Mouse (Mus musculus): Measurements from ENCODE around the gene Nol4l. TPM values are rescaled to one million over a fixed set of nuclear protein-coding genes. Genes with fewer than 3 reads are reported as not detected.
A peak's percentile ranks its signal among the peaks of the same experiment; 100 is the strongest.

The Nol4l gene
- polyA plus RNA-seq, 1 experiment from 2014 or later = 11.5 TPM

GRCm38 (mm10) chr2:153447719-153448118 lies 82.1 kb downstream of the Nol4l start:
- Histone ChIP-seq H3K27me3 (ENCODE audit: control insufficient read depth, insufficient read depth, low read length) (no peaks in the 10 kb centered on the region), H3K4me3 (replicated peaks; ENCODE audit: low read length) (no peak overlapping the region), H3K27ac (ENCODE audit: low read length) (no peak overlapping the region), H3K4me2 (ENCODE audit: low read depth, low read length) (no peak overlapping the region), H3K4me1 (ENCODE audit: control insufficient read depth, insufficient read depth, low read length) (peaks cover 6% of the 10 kb centered on the region; the same call in 1 of the 2 replicates), H3K9me3 (replicated peaks; ENCODE audit: control insufficient read depth, low read length) (no peaks in the 10 kb centered on the region), H3K9ac (ENCODE audit: low read length) (no peak overlapping the region), H3K36me3 (ENCODE audit: control insufficient read depth, insufficient read depth, low read length) (no peaks in the 10 kb centered on the region)
- 66% methylated on average over 3 of the region's 3 CpGs for WGBS
- no peak for ATAC-seq (ENCODE audit: insufficient read depth, low FRiP score)

DNA sequence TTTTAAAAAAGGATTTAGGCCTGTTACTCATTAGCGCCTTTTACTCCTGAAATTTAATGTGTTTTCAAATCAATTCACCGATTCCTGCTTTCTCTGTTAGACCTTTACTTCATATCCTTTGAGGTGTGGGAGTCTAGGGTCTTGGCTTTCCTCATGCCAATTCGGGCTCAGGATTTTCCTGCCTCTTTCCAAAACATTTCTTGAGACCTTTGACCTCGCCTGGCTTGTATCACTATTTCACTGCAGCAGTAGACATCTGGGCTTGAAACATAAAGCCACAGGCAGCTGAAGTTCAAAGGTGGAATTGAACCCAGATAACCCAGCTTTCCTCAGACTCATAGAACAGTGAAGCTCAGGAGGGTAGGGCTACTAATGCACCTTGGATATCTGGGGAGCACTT lies 83.3 kb downstream of the Nol4l start:
- Histone ChIP-seq H3K27ac (ENCODE audit: low read length) (no peak overlapping the region), H3K36me3 (ENCODE audit: control insufficient read depth, insufficient read depth, low read length) (no peaks in the 10 kb centered on the region), H3K27me3 (ENCODE audit: control insufficient read depth, insufficient read depth, low read length) (no peaks in the 10 kb centered on the region), H3K9ac (ENCODE audit: low read length) (no peak overlapping the region), H3K9me3 (replicated peaks; ENCODE audit: control insufficient read depth, low read length) (no peaks in the 10 kb centered on the region), H3K4me2 (ENCODE audit: low read depth, low read length) (peak overlapping the region; percentile 100), H3K4me1 (ENCODE audit: control insufficient read depth, insufficient read depth, low read length) (peaks cover 18% of the 10 kb centered on the region), H3K4me3 (replicated peaks; ENCODE audit: low read length) (no peak overlapping the region)
- no peak for ATAC-seq (ENCODE audit: insufficient read depth, low FRiP score)
- WGBS = 18% methylated on average over 4 of the region's 4 CpGs

GRCm38 (mm10) chr2:153446017-153446408 lies 83.8 kb downstream of the Nol4l start:
- peak overlapping the region; percentile 100 for H3K4me2 ChIP-seq (ENCODE audit: low read depth, low read length)
- no peaks in the 10 kb centered on the region for H3K27me3 ChIP-seq (ENCODE audit: control insufficient read depth, insufficient read depth, low read length)
- ATAC-seq (ENCODE audit: insufficient read depth, low FRiP score) = no peak
- H3K27ac ChIP-seq (ENCODE audit: low read length) = peak overlapping the region; percentile 92
- peak overlapping the region; percentile 95 for H3K4me3 ChIP-seq (replicated peaks; ENCODE audit: low read length)
- peaks cover 23% of the 10 kb centered on the region for H3K4me1 ChIP-seq (ENCODE audit: control insufficient read depth, insufficient read depth, low read length)
- no peaks in the 10 kb centered on the region for H3K36me3 ChIP-seq (ENCODE audit: control insufficient read depth, insufficient read depth, low read length)
- H3K9ac ChIP-seq (ENCODE audit: low read length) = peak overlapping the region; percentile 90
- H3K9me3 ChIP-seq (replicated peaks; ENCODE audit: control insufficient read depth, low read length) = no peaks in the 10 kb centered on the region
- WGBS = under 1% methylated on average over 8 of the region's 8 CpGs

DNA sequence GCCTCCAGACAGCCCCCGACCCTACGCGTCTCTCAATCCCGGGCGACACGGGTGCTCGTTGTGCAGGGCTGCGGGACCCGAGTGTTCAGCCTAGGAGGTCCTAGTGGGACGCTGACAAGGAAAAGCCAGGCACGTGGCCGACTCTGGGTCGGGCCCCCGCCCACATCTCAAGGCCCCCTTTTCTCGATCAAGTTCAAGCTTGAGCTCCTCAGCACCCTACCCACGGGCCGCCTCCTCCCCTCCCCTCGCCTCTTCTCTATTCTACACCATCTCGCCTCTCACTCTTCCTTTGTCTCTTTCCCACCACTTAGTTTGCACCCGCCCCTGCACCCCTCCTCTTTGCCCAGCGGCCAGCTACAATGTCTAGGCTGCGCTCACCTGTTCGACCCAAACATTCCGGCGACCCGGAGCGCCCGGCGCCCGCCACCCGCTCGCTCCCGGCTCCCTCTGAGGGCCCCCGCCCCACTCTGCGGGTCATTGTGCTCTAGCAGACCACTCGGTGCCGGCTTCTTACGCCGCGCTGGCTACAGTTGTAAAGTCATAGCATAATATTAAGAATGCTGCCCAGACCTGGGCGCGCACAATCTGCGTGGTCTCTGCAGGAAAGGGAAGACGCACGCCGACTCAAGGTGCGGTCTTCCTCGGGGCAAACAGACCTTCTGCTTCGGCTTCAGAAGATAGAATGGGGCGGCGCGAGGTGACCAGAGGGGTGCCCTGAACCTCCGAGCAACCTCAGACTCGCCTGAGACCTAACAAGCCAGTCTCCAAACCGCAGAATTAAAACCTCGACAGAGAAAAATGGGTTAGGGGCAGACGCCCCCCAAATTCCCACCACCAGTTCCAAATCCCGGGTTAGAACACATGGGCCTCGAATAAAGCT lies 84.4 kb downstream of the Nol4l start:
- Histone ChIP-seq H3K27ac (ENCODE audit: low read length) (peak overlapping the region; percentile 92), H3K9ac (ENCODE audit: low read length) (peak overlapping the region; percentile 90), H3K4me3 (replicated peaks; ENCODE audit: low read length) (peak overlapping the region; percentile 95), H3K4me1 (ENCODE audit: control insufficient read depth, insufficient read depth, low read length) (peaks cover 29% of the 10 kb centered on the region), H3K9me3 (replicated peaks; ENCODE audit: control insufficient read depth, low read length) (no peaks in the 10 kb centered on the region), H3K4me2 (ENCODE audit: low read depth, low read length) (peak overlapping the region; percentile 100), H3K36me3 (ENCODE audit: control insufficient read depth, insufficient read depth, low read length) (no peaks in the 10 kb centered on the region), H3K27me3 (ENCODE audit: control insufficient read depth, insufficient read depth, low read length) (no peaks in the 10 kb centered on the region)
- peak; percentile 51 for ATAC-seq (ENCODE audit: insufficient read depth, low FRiP score)
- under 1% methylated on average over 58 of the region's 59 CpGs for WGBS

DNA sequence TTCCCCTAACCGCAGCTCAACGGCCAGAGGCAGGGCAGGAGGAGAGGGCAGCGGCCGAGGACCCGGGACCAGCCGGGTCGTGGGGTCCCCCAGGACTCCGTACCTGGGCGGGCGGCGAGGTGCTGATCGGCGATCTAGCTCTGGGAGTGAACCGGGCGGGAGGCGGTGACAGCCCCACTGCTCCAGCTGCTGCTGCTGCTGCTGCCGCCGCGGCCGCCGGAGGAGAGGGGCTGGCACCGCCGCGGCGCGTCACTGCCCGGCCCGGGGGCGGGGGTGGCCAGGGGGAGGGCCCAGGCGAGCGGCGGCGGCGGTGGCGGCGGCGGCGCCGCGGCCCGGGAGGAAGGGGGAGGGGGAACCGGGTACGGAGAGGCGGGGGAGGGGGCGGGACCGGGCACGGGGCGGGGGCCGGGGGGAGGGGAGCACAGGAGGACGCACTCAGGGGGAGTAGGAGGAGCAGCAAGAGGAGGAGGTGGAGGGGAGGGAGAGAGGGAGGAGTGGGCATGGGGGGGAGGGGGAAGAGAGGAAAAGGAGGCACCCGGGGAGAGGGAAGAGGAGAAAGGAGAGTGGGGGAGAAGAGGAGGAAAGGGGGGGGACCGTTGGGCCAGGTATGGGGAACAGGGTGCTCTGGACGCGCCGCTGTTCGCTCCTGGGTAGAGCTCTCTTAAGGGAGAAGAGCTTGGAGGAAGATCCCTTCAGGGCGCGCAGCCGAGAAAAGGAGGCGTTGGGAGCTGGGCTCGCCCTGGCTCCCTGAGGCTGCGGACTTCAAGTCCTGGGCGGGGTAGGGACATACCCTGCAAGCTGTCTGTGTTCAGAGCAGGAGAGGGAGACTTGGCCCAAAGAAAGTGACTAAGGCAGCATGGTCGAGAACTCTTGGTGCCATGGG lies 85.3 kb downstream of the Nol4l start:
- Histone ChIP-seq H3K27me3 (ENCODE audit: control insufficient read depth, insufficient read depth, low read length) (no peaks in the 10 kb centered on the region), H3K36me3 (ENCODE audit: control insufficient read depth, insufficient read depth, low read length) (no peaks in the 10 kb centered on the region), H3K9me3 (replicated peaks; ENCODE audit: control insufficient read depth, low read length) (no peaks in the 10 kb centered on the region), H3K4me2 (ENCODE audit: low read depth, low read length) (peak overlapping the region; percentile 100), H3K27ac (ENCODE audit: low read length) (peak overlapping the region; percentile 92), H3K4me3 (replicated peaks; ENCODE audit: low read length) (peak overlapping the region; percentile 95), H3K9ac (ENCODE audit: low read length) (peak overlapping the region; percentile 90), H3K4me1 (ENCODE audit: control insufficient read depth, insufficient read depth, low read length) (peaks cover 33% of the 10 kb centered on the region)
- ATAC-seq (ENCODE audit: insufficient read depth, low FRiP score) = peak; percentile 76
- WGBS = under 1% methylated on average over 31 of the region's 64 CpGs

DNA sequence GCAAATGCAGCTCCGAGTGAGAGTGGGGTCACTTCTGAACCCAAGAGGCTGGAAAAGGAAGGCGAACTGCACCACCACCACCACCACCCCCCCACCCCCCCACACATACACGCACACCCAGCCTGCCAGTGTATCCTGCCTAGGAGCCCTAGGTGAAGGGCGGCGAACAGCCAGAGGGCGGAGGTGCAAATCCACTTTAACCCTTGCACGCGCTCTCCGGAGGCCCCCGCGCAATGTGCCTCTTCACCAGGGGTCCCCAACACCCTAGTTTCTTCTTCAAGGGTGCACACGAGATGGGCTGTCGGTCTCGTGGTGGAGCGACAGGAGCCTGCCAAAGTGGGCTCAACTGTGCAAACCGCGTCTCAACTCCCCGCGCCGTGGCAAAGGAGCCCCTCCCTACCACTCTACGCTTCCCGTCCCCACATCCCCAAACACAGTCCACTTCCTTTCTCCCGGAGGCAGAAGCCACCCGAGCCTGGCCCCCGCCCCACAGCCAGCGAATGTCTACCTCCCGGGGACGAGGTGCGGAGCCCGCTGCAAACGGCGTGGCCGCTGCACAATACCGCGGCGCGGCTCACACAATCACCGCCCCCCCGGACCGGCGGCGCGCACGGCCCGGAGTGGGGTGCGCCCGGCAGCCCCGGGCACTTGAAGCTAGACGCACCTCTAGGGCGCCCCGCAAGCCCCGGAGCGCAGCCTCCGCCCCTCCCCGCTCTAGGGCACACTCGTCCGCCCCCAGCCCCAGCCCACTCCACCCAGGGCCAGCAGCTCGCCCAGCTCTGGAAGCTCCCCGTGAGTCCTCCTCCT lies 86.1 kb downstream of the Nol4l start:
- Histone ChIP-seq H3K27ac (ENCODE audit: low read length) (peak overlapping the region; percentile 92), H3K27me3 (ENCODE audit: control insufficient read depth, insufficient read depth, low read length) (no peaks in the 10 kb centered on the region), H3K4me3 (replicated peaks; ENCODE audit: low read length) (peak overlapping the region; percentile 95), H3K36me3 (ENCODE audit: control insufficient read depth, insufficient read depth, low read length) (no peaks in the 10 kb centered on the region), H3K4me2 (ENCODE audit: low read depth, low read length) (peak overlapping the region; percentile 100), H3K4me1 (ENCODE audit: control insufficient read depth, insufficient read depth, low read length) (peaks cover 33% of the 10 kb centered on the region), H3K9ac (ENCODE audit: low read length) (peak overlapping the region; percentile 90), H3K9me3 (replicated peaks; ENCODE audit: control insufficient read depth, low read length) (no peaks in the 10 kb centered on the region)
- under 1% methylated on average over 49 of the region's 59 CpGs for WGBS
- peak; percentile 39 for ATAC-seq (ENCODE audit: insufficient read depth, low FRiP score)

DNA sequence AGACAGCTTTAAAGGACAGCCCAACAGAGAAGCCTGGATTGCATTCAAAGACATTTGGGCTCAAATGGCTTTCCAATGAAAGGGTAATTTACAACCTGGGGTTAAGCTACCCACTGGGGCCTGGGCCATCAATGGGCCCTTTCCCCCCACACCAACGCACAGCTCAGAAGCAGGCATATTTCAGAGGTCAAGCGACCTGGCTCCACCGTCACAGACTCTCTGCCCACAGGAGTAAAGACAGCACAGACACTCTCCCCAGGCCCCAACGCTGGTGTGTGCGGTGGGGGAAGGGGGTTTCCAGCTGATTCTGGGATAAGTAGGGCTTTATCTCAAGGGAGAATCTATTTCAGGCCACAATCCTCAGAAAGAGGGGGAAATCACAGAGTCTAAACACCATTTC lies 87.1 kb downstream of the Nol4l start:
- Histone ChIP-seq H3K4me2 (ENCODE audit: low read depth, low read length) (peak overlapping the region; percentile 100), H3K27me3 (ENCODE audit: control insufficient read depth, insufficient read depth, low read length) (no peaks in the 10 kb centered on the region), H3K4me3 (replicated peaks; ENCODE audit: low read length) (peak overlapping the region; percentile 95), H3K9ac (ENCODE audit: low read length) (peak overlapping the region; percentile 90), H3K27ac (ENCODE audit: low read length) (peak overlapping the region; percentile 92; the same call in 1 of the 2 replicates), H3K9me3 (replicated peaks; ENCODE audit: control insufficient read depth, low read length) (no peaks in the 10 kb centered on the region), H3K36me3 (ENCODE audit: control insufficient read depth, insufficient read depth, low read length) (no peaks in the 10 kb centered on the region), H3K4me1 (ENCODE audit: control insufficient read depth, insufficient read depth, low read length) (peaks cover 39% of the 10 kb centered on the region)
- WGBS = 16% methylated on average over 5 of the region's 5 CpGs
- no peak for ATAC-seq (ENCODE audit: insufficient read depth, low FRiP score)

GRCm38 (mm10) chr2:153441228-153441627 lies 88.5 kb downstream of the Nol4l start:
- Histone ChIP-seq H3K4me3 (replicated peaks; ENCODE audit: low read length) (peak overlapping the region; percentile 13), H3K9ac (ENCODE audit: low read length) (peak overlapping the region; percentile 48), H3K27ac (ENCODE audit: low read length) (peak overlapping the region; percentile 68), H3K9me3 (replicated peaks; ENCODE audit: control insufficient read depth, low read length) (no peaks in the 10 kb centered on the region), H3K27me3 (ENCODE audit: control insufficient read depth, insufficient read depth, low read length) (no peaks in the 10 kb centered on the region), H3K4me2 (ENCODE audit: low read depth, low read length) (peak overlapping the region; percentile 100), H3K36me3 (ENCODE audit: control insufficient read depth, insufficient read depth, low read length) (no peaks in the 10 kb centered on the region), H3K4me1 (ENCODE audit: control insufficient read depth, insufficient read depth, low read length) (peaks cover 54% of the 10 kb centered on the region)
- ATAC-seq (ENCODE audit: insufficient read depth, low FRiP score) = no peak
- 29% methylated on average over 3 of the region's 3 CpGs for WGBS

All from stomach, embryonic 16.5 days (tissue).